Mouse (Mus musculus) adrenal gland, postnatal 0 days (tissue): ENCODE measurements around the gene Igdcc3. TPM values are rescaled to one million over a fixed set of nuclear protein-coding genes. Genes with fewer than 3 reads are reported as not detected.

Source experiments
- polyA plus RNA-seq: library from polyadenylated mRNA; unstranded; fragments of >200 nt; fragmentation: Nextera tagmentation; extraction: Ambion mirVana; gene quantifications from 2 replicates; pipeline ENCODE4 v1.2.1, GENCODE M21; 2015

Igdcc3 gene
- 1.4 and 2.0 TPM in 2 replicates for polyA plus RNA-seq

DNA sequence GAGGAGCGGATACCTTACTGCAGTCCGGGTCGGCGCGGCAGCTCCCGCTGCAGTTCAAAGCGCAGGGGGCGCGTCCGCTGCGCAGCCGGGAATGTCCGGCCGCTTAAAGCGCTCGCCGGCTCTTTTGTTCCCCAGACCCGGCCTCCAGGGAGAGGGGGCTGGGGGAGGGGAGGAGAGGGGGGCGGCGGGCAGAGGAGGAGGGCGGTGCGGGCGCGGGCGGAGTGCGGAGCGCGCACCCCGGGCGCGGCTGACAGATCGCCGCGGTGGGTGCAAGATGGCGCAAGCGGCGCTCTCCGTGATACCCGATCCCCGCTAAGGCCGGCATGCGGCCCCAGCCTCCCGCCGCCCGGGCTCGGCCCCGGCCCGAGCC, at the start of gene Igdcc3:
Gene Igdcc3 (plus strand): TSS at position 254 of the 370 bp plus-strand sequence.

DNA sequence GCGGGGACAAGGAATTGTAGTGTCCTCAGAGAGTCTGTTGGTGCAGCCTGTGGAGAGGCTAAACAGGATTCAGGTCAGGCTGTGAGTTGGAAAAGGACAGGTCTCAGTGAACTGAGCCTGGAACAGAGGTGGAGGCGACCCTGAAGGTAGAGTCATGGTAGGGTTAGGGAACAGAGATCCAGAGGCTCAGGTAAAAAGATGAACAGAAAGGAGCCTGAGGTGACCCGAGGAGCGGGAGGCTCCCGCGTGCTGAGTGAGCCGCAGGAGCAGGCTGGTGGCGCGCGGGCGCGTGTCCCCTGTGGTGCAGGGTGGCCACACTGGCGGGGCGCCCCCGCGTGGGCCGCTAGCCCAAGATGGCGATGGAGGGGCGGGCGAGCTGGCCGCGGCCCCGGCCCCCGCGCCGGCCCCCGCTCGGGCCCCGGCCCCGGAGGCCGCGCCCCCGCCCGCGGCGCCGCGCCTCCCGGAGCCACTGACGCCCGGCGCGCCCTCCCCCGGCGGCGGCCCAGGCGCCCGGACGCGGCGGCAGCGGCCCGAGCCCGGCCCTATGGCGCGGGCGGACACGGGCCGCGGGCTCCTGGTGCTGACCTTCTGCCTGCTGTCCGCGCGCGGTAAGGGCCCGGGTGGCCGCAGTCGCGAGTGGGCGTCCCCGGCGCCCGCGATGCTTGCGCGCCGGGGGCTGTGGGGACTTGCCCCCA, 39.9 kb upstream of the Igdcc3 start, which contains the start of gene Igdcc4:
Gene Igdcc4 (plus strand): TSS at position 496 of the 695 bp plus-strand sequence.

GRCm38 (mm10) chr9:65195053-65195452, 54.1 kb downstream of the Igdcc3 start, which contains the start of gene Parp16:
Parp16 (plus strand) TSS chr9:65195353.

Other genes with a start within 250 kb of the Igdcc3 start
- gene Slc24a1, start 189.6 kb upstream of the Igdcc3 start, polyA plus RNA-seq = 0.02 and 0.04 TPM in 2 replicates
- gene Ints14, start 180.3 kb upstream of the Igdcc3 start, polyA plus RNA-seq = 29.1 and 36.5 TPM in 2 replicates
- gene Hacd3, start 119.5 kb upstream of the Igdcc3 start, polyA plus RNA-seq = 114 and 259 TPM in 2 replicates
- 14.9 and 21.2 TPM in 2 replicates for gene Dpp8, start 108.8 kb upstream of the Igdcc3 start, polyA plus RNA-seq
- 7.5 and 11.0 TPM in 2 replicates for gene Igdcc4, start 39.7 kb upstream of the Igdcc3 start, polyA plus RNA-seq
- 14.7 and 25.6 TPM in 2 replicates for gene Parp16, start 54.2 kb downstream of the Igdcc3 start, polyA plus RNA-seq
- gene Cilp, start 124.0 kb downstream of the Igdcc3 start, polyA plus RNA-seq = 1.2 and 2.6 TPM in 2 replicates
- 52.5 and 74.9 TPM in 2 replicates for gene Clpx, start 153.1 kb downstream of the Igdcc3 start, polyA plus RNA-seq
- gene Pdcd7, start 204.9 kb downstream of the Igdcc3 start, polyA plus RNA-seq = 8.5 and 11.2 TPM in 2 replicates
- 0.09 and 0.10 TPM in 2 replicates for gene Ubap1l, start 219.9 kb downstream of the Igdcc3 start, polyA plus RNA-seq